Mouse (Mus musculus): ENCODE results near the gene Sptbn4. TPM values are rescaled to one million over a fixed set of nuclear protein-coding genes. Genes with fewer than 3 reads are reported as not detected.
A peak's percentile ranks its signal among the peaks of the same experiment; 100 is the strongest.
"Not testable (repeated sequence)": the region's sequence is repeated elsewhere in the genome, so short reads cannot be mapped to it uniquely, and the experiment has no call there.

Gene Sptbn4
- 0.26 and 0.28 TPM in 2 replicates for polyA plus RNA-seq (2014; fragmentation: Nextera tagmentation; extraction: Ambion mirVana)

DNA sequence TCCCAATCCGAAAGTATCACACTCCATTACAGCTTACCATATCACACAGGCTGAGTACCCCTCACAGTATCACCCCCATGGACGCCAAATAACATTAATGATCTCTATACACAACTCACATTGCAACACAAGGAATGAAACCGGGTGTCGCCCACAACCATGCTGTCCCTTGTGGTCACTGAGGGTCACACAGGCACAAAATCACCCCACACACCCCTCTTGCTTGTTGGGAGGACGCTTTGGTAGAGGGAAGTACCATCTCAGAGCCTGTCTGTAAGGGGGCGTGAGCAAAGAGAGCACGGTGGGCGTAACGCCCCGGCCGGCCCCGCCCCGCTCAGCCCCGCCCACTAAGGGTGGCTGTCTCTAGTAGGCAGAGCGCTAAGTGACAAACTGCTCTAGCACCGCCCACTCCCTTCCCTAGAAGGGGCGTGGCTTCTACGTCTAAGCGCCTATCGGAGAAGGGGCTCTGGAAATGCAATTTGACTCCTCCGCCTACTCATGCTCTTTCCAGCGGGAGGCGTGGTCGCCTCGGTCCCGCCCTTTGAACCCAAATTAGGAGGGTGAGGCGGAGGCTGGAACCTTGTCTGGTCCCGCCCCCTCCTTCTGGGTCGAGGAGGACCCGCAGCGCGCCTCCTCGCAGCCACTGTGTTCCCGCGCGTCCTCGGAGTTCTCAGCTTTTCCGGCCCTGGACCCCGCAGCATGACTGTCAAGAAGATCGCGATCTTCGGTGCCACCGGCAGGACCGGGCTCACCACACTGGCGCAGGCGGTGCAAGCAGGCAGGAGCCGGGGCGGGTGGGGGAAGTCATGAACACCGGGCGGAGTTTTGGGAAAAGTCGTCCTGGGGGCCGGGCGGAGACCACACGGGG is at the start of gene Sptbn4, which contains the start of gene Blvrb:
Gene Sptbn4 (minus strand): TSS at position 268 of the 868 bp plus-strand sequence.
Gene Blvrb (plus strand): TSS at position 560 of the 868 bp plus-strand sequence.
- H3K27ac ChIP-seq (replicated peaks; ENCODE audit: low read depth, low read length): no peak within 1 kb of the TSS

DNA sequence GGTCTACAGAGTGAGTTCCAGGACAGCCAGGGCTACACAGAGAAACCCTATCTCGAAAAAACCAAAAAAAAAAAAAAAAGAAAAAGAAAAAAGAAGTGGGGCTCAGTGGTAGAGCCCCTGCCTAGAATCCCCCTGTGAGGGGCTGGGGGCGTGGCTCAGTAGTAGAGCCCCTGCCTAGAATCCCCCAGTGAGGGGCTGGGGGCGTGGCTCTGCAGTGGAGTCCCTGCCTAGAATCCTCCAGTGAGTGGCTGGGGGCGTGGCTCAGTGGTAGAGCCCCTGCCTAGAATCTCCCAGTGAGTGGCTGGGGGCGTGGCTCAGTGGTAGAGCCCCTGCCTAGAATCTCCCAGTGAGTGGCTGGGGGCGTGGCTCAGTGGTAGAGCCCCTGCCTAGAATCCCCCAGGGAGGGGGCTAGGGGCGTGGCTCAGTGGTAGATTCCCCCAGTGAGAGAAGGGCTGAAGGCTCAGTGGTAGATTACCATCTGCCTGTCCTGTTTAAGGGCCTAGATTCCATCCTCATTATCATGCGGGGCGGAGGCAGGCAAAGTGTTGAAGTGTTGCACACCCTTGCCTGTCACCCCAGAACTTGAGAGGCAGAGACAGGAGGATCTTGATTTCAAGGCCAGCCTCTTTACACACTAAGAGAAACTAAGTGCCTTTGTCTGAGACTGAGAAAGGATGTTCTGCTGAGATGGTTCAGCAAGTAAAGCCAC is 47.3 kb upstream of the Sptbn4 start:
- H3K9ac ChIP-seq (replicated peaks; ENCODE audit: low read length); ATAC-seq (replicated peaks; ENCODE audit: insufficient number of reproducible peaks, low FRiP score, low TSS enrichment, low read depth); H3K9me3 ChIP-seq (replicated peaks; ENCODE audit: control insufficient read depth, low read length); H3K4me2 ChIP-seq (ENCODE audit: low read depth, low read length); DNase-seq (ENCODE audit: low spot score); H3K4me3 ChIP-seq (ENCODE audit: low read depth, low read length); H3K36me3 ChIP-seq (replicated peaks; ENCODE audit: control insufficient read depth, insufficient read depth, low read depth, low read length); H3K27ac ChIP-seq (replicated peaks; ENCODE audit: low read depth, low read length); H3K4me1 ChIP-seq (ENCODE audit: control insufficient read depth, insufficient read depth, low read length); H3K27me3 ChIP-seq (ENCODE audit: control insufficient read depth, insufficient read depth, low read length): not testable (repeated sequence)
- WGBS: 93% methylated on average over 9 of the region's 9 CpGs

More for the DNA sequence above, at the start of gene Sptbn4, which contains the start of gene Blvrb:
- WGBS: 1% methylated on average over 53 of the region's 54 CpGs
- H3K9ac ChIP-seq (replicated peaks; ENCODE audit: low read length): peak within 1 kb of the TSS; percentile 64
- H3K4me1 ChIP-seq (ENCODE audit: control insufficient read depth, insufficient read depth, low read length): no peaks in the 10 kb centered on the region
- peak within 1 kb of the TSS; percentile 52 for H3K4me3 ChIP-seq (ENCODE audit: low read depth, low read length)
- peaks cover 21% of the 10 kb centered on the region for H3K27me3 ChIP-seq (ENCODE audit: control insufficient read depth, insufficient read depth, low read length)
- peak; percentile 95 for ATAC-seq (replicated peaks; ENCODE audit: insufficient number of reproducible peaks, low FRiP score, low TSS enrichment, low read depth)
- peak; percentile 100 for DNase-seq (ENCODE audit: low spot score)
- H3K4me2 ChIP-seq (ENCODE audit: low read depth, low read length): peak within 1 kb of the TSS; percentile 96
- H3K36me3 ChIP-seq (replicated peaks; ENCODE audit: control insufficient read depth, insufficient read depth, low read depth, low read length): no peaks in the 10 kb centered on the region
- no peaks in the 10 kb centered on the region for H3K9me3 ChIP-seq (replicated peaks; ENCODE audit: control insufficient read depth, low read length)

DNA sequence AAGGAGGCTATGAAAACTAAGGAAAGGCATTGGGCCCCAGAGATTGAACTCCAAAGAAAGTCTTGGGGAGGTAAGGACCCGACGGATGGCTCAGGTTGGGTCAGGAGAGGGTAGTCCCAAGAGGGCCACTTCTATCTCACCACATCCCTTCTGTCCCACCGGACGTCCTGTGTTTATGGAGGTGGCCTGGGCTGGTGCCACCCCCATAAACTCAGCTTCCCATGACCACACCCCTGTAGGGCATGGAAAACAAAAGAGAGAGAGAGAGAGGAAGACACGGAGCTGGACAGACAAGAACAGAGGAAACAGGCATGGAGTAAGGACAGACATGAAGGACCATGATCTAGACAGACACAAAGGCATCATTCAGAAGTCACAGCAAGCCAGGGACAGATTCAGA is 46.0 kb upstream of the Sptbn4 start:
- no peak for DNase-seq (ENCODE audit: low spot score)
- Histone ChIP-seq H3K4me3 (ENCODE audit: low read depth, low read length) (no peak overlapping the region), H3K9ac (replicated peaks; ENCODE audit: low read length) (no peak overlapping the region), H3K9me3 (replicated peaks; ENCODE audit: control insufficient read depth, low read length) (no peaks in the 10 kb centered on the region), H3K36me3 (replicated peaks; ENCODE audit: control insufficient read depth, insufficient read depth, low read depth, low read length) (no peaks in the 10 kb centered on the region), H3K4me1 (ENCODE audit: control insufficient read depth, insufficient read depth, low read length) (peaks cover 3% of the 10 kb centered on the region; the same call in 1 of the 2 replicates), H3K27ac (replicated peaks; ENCODE audit: low read depth, low read length) (no peak overlapping the region), H3K4me2 (ENCODE audit: low read depth, low read length) (no peak overlapping the region), H3K27me3 (ENCODE audit: control insufficient read depth, insufficient read depth, low read length) (no peaks in the 10 kb centered on the region)
- no peak for ATAC-seq (replicated peaks; ENCODE audit: insufficient number of reproducible peaks, low FRiP score, low TSS enrichment, low read depth)
- 85% methylated on average over 5 of the region's 5 CpGs for WGBS

DNA sequence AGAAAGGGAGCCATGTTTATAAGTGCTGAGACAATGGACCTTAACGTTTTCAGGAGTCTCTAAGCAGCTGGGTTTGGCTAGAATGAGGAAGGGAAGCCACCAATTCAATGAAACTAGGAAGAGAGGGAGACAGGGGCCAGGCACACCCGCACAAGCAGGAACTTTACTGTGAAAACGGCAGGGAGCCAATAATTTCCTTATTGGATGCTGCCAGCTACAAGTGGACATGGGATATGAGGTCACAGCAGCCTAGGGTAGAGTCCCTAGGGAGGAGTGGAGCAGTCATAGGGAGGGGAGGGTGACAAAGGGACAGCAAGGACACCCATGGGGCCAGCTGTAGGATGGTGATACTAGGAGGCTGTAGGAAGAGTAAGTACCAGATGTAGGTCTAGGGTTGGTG is 45.5 kb upstream of the Sptbn4 start:
- no peaks in the 10 kb centered on the region for H3K36me3 ChIP-seq (replicated peaks; ENCODE audit: control insufficient read depth, insufficient read depth, low read depth, low read length)
- no peak overlapping the region for H3K4me2 ChIP-seq (ENCODE audit: low read depth, low read length)
- ATAC-seq (replicated peaks; ENCODE audit: insufficient number of reproducible peaks, low FRiP score, low TSS enrichment, low read depth) (no peak), DNase-seq (ENCODE audit: low spot score) (no peak)
- 80% methylated on average over 3 of the region's 3 CpGs for WGBS
- H3K27ac ChIP-seq (replicated peaks; ENCODE audit: low read depth, low read length): no peak overlapping the region
- no peak overlapping the region for H3K9ac ChIP-seq (replicated peaks; ENCODE audit: low read length)
- H3K4me3 ChIP-seq (ENCODE audit: low read depth, low read length): no peak overlapping the region
- no peaks in the 10 kb centered on the region for H3K27me3 ChIP-seq (ENCODE audit: control insufficient read depth, insufficient read depth, low read length)
- H3K9me3 ChIP-seq (replicated peaks; ENCODE audit: control insufficient read depth, low read length): no peaks in the 10 kb centered on the region
- H3K4me1 ChIP-seq (ENCODE audit: control insufficient read depth, insufficient read depth, low read length): peaks cover 3% of the 10 kb centered on the region; the same call in 1 of the 2 replicates

DNA sequence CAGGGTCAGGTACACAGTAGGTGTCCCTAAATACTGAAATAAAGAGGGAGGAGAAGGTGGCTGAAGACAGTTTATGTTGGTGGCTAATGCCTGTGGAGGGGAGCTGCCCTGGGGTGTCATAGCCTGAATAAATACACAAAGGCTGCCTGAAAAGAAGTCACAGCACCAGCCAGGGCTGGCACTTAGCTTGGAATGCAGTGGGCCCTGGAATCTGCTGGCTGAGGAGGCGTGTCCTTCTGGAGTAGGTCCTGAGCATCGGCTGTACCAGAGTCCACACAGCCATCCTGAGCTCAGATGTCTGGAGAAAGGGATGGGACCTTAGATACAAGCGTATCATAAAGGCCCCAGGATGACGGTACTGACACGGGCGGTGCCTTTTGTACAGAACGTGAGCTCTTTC is 44.4 kb upstream of the Sptbn4 start:
- no peak for ATAC-seq (replicated peaks; ENCODE audit: insufficient number of reproducible peaks, low FRiP score, low TSS enrichment, low read depth)
- H3K27ac ChIP-seq (replicated peaks; ENCODE audit: low read depth, low read length): no peak overlapping the region
- 71% methylated on average over 7 of the region's 7 CpGs for WGBS

DNA sequence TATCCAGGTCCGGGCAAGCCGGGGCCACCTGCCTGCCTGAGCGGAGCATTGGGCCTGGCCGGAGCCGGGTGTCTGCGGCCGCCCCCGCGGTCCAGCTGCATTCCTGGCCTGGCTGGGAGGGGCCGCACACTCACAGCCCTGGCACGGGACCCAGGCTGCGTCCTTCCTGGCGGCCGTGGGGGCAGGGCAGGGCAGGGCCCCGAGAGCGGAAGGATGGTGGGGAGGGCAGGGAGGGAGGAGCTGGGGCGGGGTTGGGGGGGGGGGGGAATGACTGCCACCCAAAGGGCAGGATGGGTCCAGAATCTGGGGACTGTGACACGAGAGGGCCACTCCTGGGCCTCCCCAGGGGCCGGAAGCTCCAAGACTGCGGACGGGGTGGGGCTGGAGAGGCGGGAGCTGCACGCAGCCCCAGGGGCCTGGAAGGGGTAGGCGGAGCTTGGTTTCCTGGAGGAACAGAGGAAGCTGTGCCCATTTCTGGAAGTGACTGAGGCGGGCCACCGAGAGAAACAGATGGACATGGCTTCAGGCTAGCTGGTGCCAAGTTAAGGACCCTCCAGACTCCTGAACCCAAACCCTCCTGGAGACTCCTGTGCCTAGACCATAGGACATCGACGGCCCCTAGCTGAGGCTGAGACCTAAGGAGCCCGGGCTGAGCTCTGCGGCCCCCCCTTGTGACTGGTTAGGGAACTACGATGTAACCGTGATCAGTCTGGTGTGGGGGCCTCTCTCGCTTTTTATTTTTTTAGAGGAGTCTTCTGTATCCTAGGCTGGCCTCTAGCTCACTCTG is 43.2 kb upstream of the Sptbn4 start:
- Histone ChIP-seq H3K9me3 (replicated peaks; ENCODE audit: control insufficient read depth, low read length) (no peaks in the 10 kb centered on the region), H3K4me2 (ENCODE audit: low read depth, low read length) (peak overlapping the region; percentile 76), H3K4me3 (ENCODE audit: low read depth, low read length) (peak overlapping the region; percentile 33), H3K9ac (replicated peaks; ENCODE audit: low read length) (peak overlapping the region; percentile 57), H3K27me3 (ENCODE audit: control insufficient read depth, insufficient read depth, low read length) (no peaks in the 10 kb centered on the region), H3K27ac (replicated peaks; ENCODE audit: low read depth, low read length) (peak overlapping the region; percentile 62), H3K36me3 (replicated peaks; ENCODE audit: control insufficient read depth, insufficient read depth, low read depth, low read length) (no peaks in the 10 kb centered on the region), H3K4me1 (ENCODE audit: control insufficient read depth, insufficient read depth, low read length) (peaks cover 3% of the 10 kb centered on the region; the same call in 1 of the 2 replicates)
- under 1% methylated on average over 23 of the region's 33 CpGs for WGBS
- peak; percentile 84 for DNase-seq (ENCODE audit: low spot score)
- peak; percentile 41 for ATAC-seq (replicated peaks; ENCODE audit: insufficient number of reproducible peaks, low FRiP score, low TSS enrichment, low read depth)

More for the DNA sequence above, 44.4 kb upstream of the Sptbn4 start:
- no peak for DNase-seq (ENCODE audit: low spot score)
- Histone ChIP-seq H3K4me2 (ENCODE audit: low read depth, low read length) (no peak overlapping the region), H3K36me3 (replicated peaks; ENCODE audit: control insufficient read depth, insufficient read depth, low read depth, low read length) (no peaks in the 10 kb centered on the region), H3K9ac (replicated peaks; ENCODE audit: low read length) (no peak overlapping the region), H3K27me3 (ENCODE audit: control insufficient read depth, insufficient read depth, low read length) (no peaks in the 10 kb centered on the region), H3K4me1 (ENCODE audit: control insufficient read depth, insufficient read depth, low read length) (peaks cover 3% of the 10 kb centered on the region; the same call in 1 of the 2 replicates), H3K4me3 (ENCODE audit: low read depth, low read length) (no peak overlapping the region), H3K9me3 (replicated peaks; ENCODE audit: control insufficient read depth, low read length) (no peaks in the 10 kb centered on the region)

DNA sequence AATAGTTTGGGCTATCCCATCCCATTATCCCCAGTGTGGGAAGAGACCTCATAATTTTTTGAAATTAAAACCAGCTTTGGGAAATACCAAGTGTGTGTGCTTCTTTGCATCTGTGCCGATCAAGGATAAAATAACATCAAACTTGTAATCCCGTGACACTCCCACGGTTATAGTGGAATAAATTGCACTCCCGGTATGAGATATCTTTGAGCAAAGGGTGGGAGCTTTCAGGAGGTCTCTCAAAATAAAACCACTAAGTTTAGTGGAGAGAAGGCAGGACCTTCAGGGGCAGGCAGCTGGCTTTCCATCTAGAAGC is 42.7 kb upstream of the Sptbn4 start:
- ATAC-seq (replicated peaks; ENCODE audit: insufficient number of reproducible peaks, low FRiP score, low TSS enrichment, low read depth): no peak
- peaks cover 3% of the 10 kb centered on the region; the same call in 1 of the 2 replicates for H3K4me1 ChIP-seq (ENCODE audit: control insufficient read depth, insufficient read depth, low read length)
- H3K9me3 ChIP-seq (replicated peaks; ENCODE audit: control insufficient read depth, low read length): no peaks in the 10 kb centered on the region
- DNase-seq (ENCODE audit: low spot score): no peak
- H3K27ac ChIP-seq (replicated peaks; ENCODE audit: low read depth, low read length): peak overlapping the region; percentile 62
- peak overlapping the region; percentile 76 for H3K4me2 ChIP-seq (ENCODE audit: low read depth, low read length)
- H3K9ac ChIP-seq (replicated peaks; ENCODE audit: low read length): peak overlapping the region; percentile 57
- H3K36me3 ChIP-seq (replicated peaks; ENCODE audit: control insufficient read depth, insufficient read depth, low read depth, low read length): no peaks in the 10 kb centered on the region
- 32% methylated on average over 4 of the region's 4 CpGs for WGBS
- H3K27me3 ChIP-seq (ENCODE audit: control insufficient read depth, insufficient read depth, low read length): no peaks in the 10 kb centered on the region
- H3K4me3 ChIP-seq (ENCODE audit: low read depth, low read length): peak overlapping the region; percentile 33
